Mouse (Mus musculus) myocyte (in vitro differentiated cells): ENCODE results near the gene Glb1. TPM values are rescaled to one million over a fixed set of nuclear protein-coding genes. Genes with fewer than 3 reads are reported as not detected.

ENCODE experiments used
- H3K27me3 ChIP-seq: one replicate; pipeline ENCODE4 v1.6.1; 2011; ENCODE audit not compliant: control insufficient read depth, insufficient read depth, insufficient read length
- H3K36me3 ChIP-seq: one replicate; pipeline ENCODE4 v1.6.1; 2011; ENCODE audit not compliant: control insufficient read depth, insufficient read depth
- H3K4me2 ChIP-seq: one replicate; pipeline ENCODE4 v1.6.1; 2011; ENCODE audit warnings: low read depth, control low read depth
- H3K4me3 ChIP-seq: one replicate; pipeline ENCODE4 v1.5.1; 2011; ENCODE audit warnings: mild to moderate bottlenecking, control low read depth, moderate library complexity
- H3K79me2 ChIP-seq: one replicate; pipeline ENCODE4 v1.6.1; 2011; ENCODE audit not compliant: control insufficient read depth, insufficient read depth
- H3ac ChIP-seq: one replicate; pipeline ENCODE4 v1.6.1; 2011; ENCODE audit not compliant: control insufficient read depth, insufficient read length
- CEBPB ChIP-seq: IDR thresholded peaks from 2 replicates; pipeline ENCODE4 v1.6.1; 2011; ENCODE audit warnings: mild to moderate bottlenecking, moderate library complexity; ENCODE audit not compliant: poor library complexity, insufficient read depth, severe bottlenecking
- E2F4 ChIP-seq: IDR thresholded peaks from one replicate; pipeline ENCODE4 v1.6.1; 2011; ENCODE audit warnings: mild to moderate bottlenecking, control low read depth, moderate library complexity; ENCODE audit not compliant: insufficient read depth
- MAX ChIP-seq: IDR thresholded peaks from one replicate; pipeline ENCODE4 v1.6.1; 2011; ENCODE audit warnings: low read depth, mild to moderate bottlenecking, control low read depth
- MYOD1 ChIP-seq, 3 experiments: IDR thresholded peaks; one replicate each; pipeline ENCODE4 v1.6.1; 2011; ENCODE audit warnings: control low read depth in 2 of 3, low read depth in 2 of 3, mild to moderate bottlenecking in 2 of 3, moderate library complexity in 1 of 3; ENCODE audit not compliant: insufficient read length in 2 of 3, control insufficient read depth in 1 of 3
- MYOG ChIP-seq, 3 experiments: IDR thresholded peaks; one replicate each; pipeline ENCODE4 v1.6.1; 2011; ENCODE audit warnings: control low read depth in 2 of 3, low read depth in 2 of 3, mild to moderate bottlenecking in 2 of 3; ENCODE audit not compliant: insufficient read length in 2 of 3, control insufficient read depth in 1 of 3, insufficient read depth in 1 of 3
- POLR2A ChIP-seq: IDR thresholded peaks from one replicate; pipeline ENCODE4 v1.6.1; 2011; ENCODE audit warnings: low read depth, mild to moderate bottlenecking, control low read depth, moderate library complexity; ENCODE audit not compliant: insufficient read length
- POLR2AphosphoS2 ChIP-seq: IDR thresholded peaks from one replicate; pipeline ENCODE4 v1.6.1; 2011; ENCODE audit warnings: low read depth, control low read depth; ENCODE audit not compliant: insufficient read length
- REST ChIP-seq: IDR thresholded peaks from one replicate; pipeline ENCODE4 v1.6.1; 2011; ENCODE audit warnings: mild to moderate bottlenecking, control low read depth, moderate library complexity; ENCODE audit not compliant: insufficient read depth, insufficient read length
- SRF ChIP-seq: IDR thresholded peaks from one replicate; pipeline ENCODE4 v1.6.1; 2011; ENCODE audit warnings: low read depth; ENCODE audit not compliant: control insufficient read depth, insufficient read length
- TCF12 ChIP-seq: IDR thresholded peaks from one replicate; pipeline ENCODE4 v1.6.1; 2011; ENCODE audit warnings: mild to moderate bottlenecking, control low read depth; ENCODE audit not compliant: poor library complexity, insufficient read depth, severe bottlenecking
- TCF3 ChIP-seq: IDR thresholded peaks from one replicate; pipeline ENCODE4 v1.6.1; 2011; ENCODE audit warnings: low read depth, control low read depth; ENCODE audit not compliant: insufficient read length
- USF1 ChIP-seq: IDR thresholded peaks from one replicate; pipeline ENCODE4 v1.6.1; 2011; ENCODE audit warnings: low read depth, mild to moderate bottlenecking, control low read depth, moderate library complexity
- polyA plus RNA-seq: library from polyadenylated mRNA; unstranded; fragments of >200 nt; fragmentation: generic; extraction: Trizol; gene quantifications from one replicate; pipeline ENCODE4 v1.2.1, GENCODE M21; 2012; ENCODE audit warnings: missing spikeins

Gene Glb1
- polyA plus RNA-seq, 1 experiment: 30.1 TPM

- Histone ChIP-seq H3K79me2 (no peaks in the 10 kb centered on the region), H3K4me2 (no peak overlapping the region), H3ac (no peak overlapping the region), H3K36me3 (no peaks in the 10 kb centered on the region), H3K27me3 (no peaks in the 10 kb centered on the region), H3K4me3 (no peak overlapping the region)
- TF ChIP-seq MYOD1 (IDR thresholded peaks at IDR 0.05; ENCODE audit: control insufficient read depth in 1 of 3, insufficient read length in 2 of 3, low read depth in 2 of 3) (no peak), CEBPB (no peak), REST (no peak), POLR2A (no peak), MAX (no peak), USF1 (no peak), TCF12 (no peak), MYOG (IDR thresholded peaks at IDR 0.05; ENCODE audit: control insufficient read depth in 1 of 3, insufficient read depth in 1 of 3, insufficient read length in 2 of 3, low read depth in 2 of 3) (no peak), SRF (no peak), E2F4 (no peak), TCF3 (no peak), POLR2AphosphoS2 (no peak)
Measured at GRCm38 (mm10) chr9:114449120-114449754, 48.4 kb downstream of the Glb1 start.

GRCm38 (mm10) chr9:114451615-114452014 lies 50.7 kb downstream of the Glb1 start:
- no peaks in the 10 kb centered on the region for H3K36me3 ChIP-seq
- no peak overlapping the region for H3K4me2 ChIP-seq
- H3K27me3 ChIP-seq: no peaks in the 10 kb centered on the region
- H3K4me3 ChIP-seq: no peak overlapping the region
- H3ac ChIP-seq: no peak overlapping the region
- TF ChIP-seq E2F4 (no peak), REST (no peak), SRF (no peak), POLR2AphosphoS2 (no peak), MYOD1 (IDR thresholded peaks at IDR 0.05; ENCODE audit: control insufficient read depth in 1 of 3, insufficient read length in 2 of 3, low read depth in 2 of 3) (no peak), MAX (no peak), TCF3 (no peak), MYOG (IDR thresholded peaks at IDR 0.05; ENCODE audit: control insufficient read depth in 1 of 3, insufficient read depth in 1 of 3, insufficient read length in 2 of 3, low read depth in 2 of 3) (no peak), CEBPB (no peak), POLR2A (no peak), TCF12 (no peak), USF1 (no peak)
- H3K79me2 ChIP-seq: no peaks in the 10 kb centered on the region

- TF ChIP-seq USF1 (no peak), MYOD1 (IDR thresholded peaks at IDR 0.05; ENCODE audit: control insufficient read depth in 1 of 3, insufficient read length in 2 of 3, low read depth in 2 of 3) (no peak), TCF12 (no peak), POLR2AphosphoS2 (no peak), MAX (no peak), POLR2A (no peak), E2F4 (no peak), SRF (no peak), CEBPB (no peak), TCF3 (no peak), MYOG (IDR thresholded peaks at IDR 0.05; ENCODE audit: control insufficient read depth in 1 of 3, insufficient read depth in 1 of 3, insufficient read length in 2 of 3, low read depth in 2 of 3) (no peak), REST (no peak)
- Histone ChIP-seq H3K36me3 (no peaks in the 10 kb centered on the region), H3K79me2 (no peaks in the 10 kb centered on the region), H3K4me2 (no peak overlapping the region), H3K4me3 (no peak overlapping the region), H3ac (no peak overlapping the region), H3K27me3 (no peaks in the 10 kb centered on the region)
Measured at GRCm38 (mm10) chr9:114452418-114452817, 51.5 kb downstream of the Glb1 start.

GRCm38 (mm10) chr9:114455420-114455819 lies 54.5 kb downstream of the Glb1 start:
- Histone ChIP-seq H3K79me2 (no peaks in the 10 kb centered on the region), H3K4me3 (no peak overlapping the region), H3ac (no peak overlapping the region), H3K27me3 (no peaks in the 10 kb centered on the region), H3K36me3 (no peaks in the 10 kb centered on the region), H3K4me2 (no peak overlapping the region)
- TF ChIP-seq MYOD1 (IDR thresholded peaks at IDR 0.05; ENCODE audit: control insufficient read depth in 1 of 3, insufficient read length in 2 of 3, low read depth in 2 of 3) (no peak), E2F4 (no peak), MAX (no peak), POLR2A (no peak), USF1 (no peak), MYOG (IDR thresholded peaks at IDR 0.05; ENCODE audit: control insufficient read depth in 1 of 3, insufficient read depth in 1 of 3, insufficient read length in 2 of 3, low read depth in 2 of 3) (no peak), REST (no peak), TCF12 (no peak), POLR2AphosphoS2 (no peak), TCF3 (no peak), CEBPB (no peak), SRF (no peak)
